In genomic region chr19:9143639-9144125, GRCm38 (mm10) we compare ENCODE assay signal across 14 mouse cellular contexts. TPM values are rescaled to one million over a fixed set of nuclear protein-coding genes. Genes with fewer than 3 reads are reported as not detected.
DNase-seq lines count a peak whose midpoint lies in the region; ATAC-seq and TF ChIP-seq lines count a peak whose summit lies in the region.
"Had no signal": no experiment of that assay in that cellular context is flagged by ENCODE, and none has a peak within 500 bp of the region (broad histone marks: within the 10 kb centered on the region; RNA-seq: fewer than 3 reads in every experiment).

No protein-coding gene starts in this region.

- intact Hi-C loops in gastrocnemius, postnatal 14 days (cut with DNase I; ENCODE audit: low total_unique reads), result no loop called here

- no peak overlapping the region for H3K27ac ChIP-seq in midbrain, embryonic 11.5 days (ENCODE audit: low read depth, low read length)
- H3K27ac ChIP-seq in midbrain, embryonic 10.5 days (replicated peaks), result no peak overlapping the region
- peak overlapping the region; percentile 33; the same call in 1 of the 2 replicates for H3K27ac ChIP-seq in forebrain, embryonic 14.5 days (ENCODE audit: low read depth, low read length)
- H3K27ac ChIP-seq in limb, embryonic 15.5 days, result peak overlapping the region; percentile 67
- no peak overlapping the region for H3K27ac ChIP-seq in lung, postnatal 0 days (ENCODE audit: low read length)

- ATAC-seq in midbrain, embryonic 11.5 days (ENCODE audit: low FRiP score), result peak; percentile 52; the same call in 1 of the 2 replicates
- ATAC-seq in forebrain, embryonic 14.5 days, result peak; percentile 89
- ATAC-seq in limb, embryonic 15.5 days (ENCODE audit: insufficient number of reproducible peaks, low FRiP score, low TSS enrichment, low read depth), result no peak
- no peak for ATAC-seq in lung, postnatal 0 days
- ATAC-seq: inflammation-experienced regulatory T-cells, adult 6 months had no signal

- H3K36me3 ChIP-seq in midbrain, embryonic 11.5 days (ENCODE audit: control insufficient read depth, insufficient read depth, low read length), result no peaks in the 10 kb centered on the region
- H3K36me3 ChIP-seq in midbrain, embryonic 10.5 days, result no peaks in the 10 kb centered on the region
- H3K36me3 ChIP-seq in forebrain, embryonic 14.5 days (ENCODE audit: control insufficient read depth, insufficient read depth, low read length), result no peaks in the 10 kb centered on the region
- no peaks in the 10 kb centered on the region for H3K36me3 ChIP-seq in limb, embryonic 15.5 days
- no peaks in the 10 kb centered on the region for H3K36me3 ChIP-seq in lung, postnatal 0 days (ENCODE audit: insufficient read depth, low read length)

- no peak for TF ChIP-seq EP300 in lung, postnatal 0 days (IDR thresholded peaks at IDR 0.05)

- DNase-seq in midbrain, embryonic 11.5 days (ENCODE audit: low spot score, missing footprints), result no peak
- DNase-seq in midbrain, embryonic 10.5 days (ENCODE audit: low spot score), result no peak
- peak; percentile 64 for DNase-seq in forebrain, embryonic 14.5 days (ENCODE audit: low spot score)
- no peak for DNase-seq in gastrocnemius, postnatal 14 days
- DNase-seq in lung, postnatal 0 days (ENCODE audit: low spot score), result no peak
- DNase-seq in gastrocnemius, postnatal 25 days, result no peak
- DNase-seq: liver; thymus, postnatal 25 days had no signal

- no peak for TF ChIP-seq CTCF in lung, postnatal 0 days (IDR thresholded peaks at IDR 0.05)

- no peak overlapping the region for H3K4me2 ChIP-seq in midbrain, embryonic 11.5 days
- H3K4me2 ChIP-seq in forebrain, embryonic 14.5 days (ENCODE audit: low read length), result no peak overlapping the region
- no peak overlapping the region for H3K4me2 ChIP-seq in limb, embryonic 15.5 days
- H3K4me2 ChIP-seq in lung, postnatal 0 days (replicated peaks; ENCODE audit: low read depth, low read length), result no peak overlapping the region
- H3K4me2 ChIP-seq: heart, embryonic 11.5 days had no signal

- no peaks in the 10 kb centered on the region for H3K9me3 ChIP-seq in midbrain, embryonic 11.5 days (ENCODE audit: control insufficient read depth, low read length)
- H3K9me3 ChIP-seq in midbrain, embryonic 10.5 days (replicated peaks), result no peaks in the 10 kb centered on the region
- H3K9me3 ChIP-seq in forebrain, embryonic 14.5 days (replicated peaks; ENCODE audit: control insufficient read depth, low read length), result no peaks in the 10 kb centered on the region
- no peaks in the 10 kb centered on the region for H3K9me3 ChIP-seq in limb, embryonic 15.5 days
- no peaks in the 10 kb centered on the region for H3K9me3 ChIP-seq in lung, postnatal 0 days (ENCODE audit: low read length)

- no peaks in the 10 kb centered on the region for H3K4me1 ChIP-seq in midbrain, embryonic 11.5 days (ENCODE audit: control insufficient read depth, insufficient read depth, low read length)
- no peaks in the 10 kb centered on the region for H3K4me1 ChIP-seq in midbrain, embryonic 10.5 days
- no peaks in the 10 kb centered on the region for H3K4me1 ChIP-seq in forebrain, embryonic 14.5 days (ENCODE audit: control insufficient read depth, insufficient read depth, low read length)
- no peaks in the 10 kb centered on the region for H3K4me1 ChIP-seq in limb, embryonic 15.5 days
- no peaks in the 10 kb centered on the region for H3K4me1 ChIP-seq in lung, postnatal 0 days (ENCODE audit: insufficient read depth, low read depth, low read length)

- H3K4me3 ChIP-seq in midbrain, embryonic 11.5 days (ENCODE audit: low read depth, low read length), result no peak overlapping the region
- H3K4me3 ChIP-seq in midbrain, embryonic 10.5 days, result no peak overlapping the region
- no peak overlapping the region for H3K4me3 ChIP-seq in forebrain, embryonic 14.5 days (ENCODE audit: low read depth, low read length)
- H3K4me3 ChIP-seq in limb, embryonic 15.5 days, result no peak overlapping the region
- H3K4me3 ChIP-seq in lung, postnatal 0 days (ENCODE audit: low read depth, low read length), result no peak overlapping the region

- no peaks in the 10 kb centered on the region for H3K27me3 ChIP-seq in midbrain, embryonic 11.5 days (ENCODE audit: control insufficient read depth, insufficient read depth, low read length)
- H3K27me3 ChIP-seq in midbrain, embryonic 10.5 days (ENCODE audit: low read depth, poor library complexity, severe bottlenecking), result no peaks in the 10 kb centered on the region
- H3K27me3 ChIP-seq in forebrain, embryonic 14.5 days (replicated peaks; ENCODE audit: control insufficient read depth, insufficient read depth, low read length), result no peaks in the 10 kb centered on the region
- no peaks in the 10 kb centered on the region for H3K27me3 ChIP-seq in limb, embryonic 15.5 days
- no peaks in the 10 kb centered on the region for H3K27me3 ChIP-seq in lung, postnatal 0 days (replicated peaks; ENCODE audit: insufficient read depth, low read length)

- no peak overlapping the region for H3K9ac ChIP-seq in midbrain, embryonic 11.5 days (ENCODE audit: low read length)
- no peak overlapping the region for H3K9ac ChIP-seq in forebrain, embryonic 14.5 days (ENCODE audit: low read length)
- H3K9ac ChIP-seq in limb, embryonic 15.5 days, result no peak overlapping the region
- no peak overlapping the region for H3K9ac ChIP-seq in lung, postnatal 0 days (replicated peaks; ENCODE audit: low read depth)

RNA-seq across cellular contexts. Expression of gene Asrgl1, which starts 8.2 kb away (rescaled TPM):
- 13.5 and 14.2 TPM in 2 replicates for polyA plus RNA-seq in midbrain, embryonic 11.5 days (2014; fragmentation: Nextera tagmentation; extraction: Ambion mirVana)
- 14.8 and 16.8 TPM in 2 replicates for polyA plus RNA-seq in midbrain, embryonic 10.5 days (2016; fragmentation: Nextera tagmentation; extraction: Ambion mirVana)
- polyA plus RNA-seq in forebrain, embryonic 14.5 days (2014; fragmentation: Nextera tagmentation; extraction: Ambion mirVana), result 24.4 and 38.6 TPM in 2 replicates
- 11.5 and 14.1 TPM in 2 replicates for polyA plus RNA-seq in limb, embryonic 15.5 days (2015; fragmentation: Nextera tagmentation; extraction: Ambion mirVana)
- 10 to 100 TPM; 15.6 to 18.5 TPM for total RNA-seq in gastrocnemius, postnatal 14 days (2021)
- polyA plus RNA-seq in lung, postnatal 0 days (2015; fragmentation: Nextera tagmentation; extraction: Ambion mirVana), result 5.9 and 7.9 TPM in 2 replicates
- total RNA-seq in gastrocnemius, postnatal 25 days (2021), result 10 to 100 TPM; 25.1 to 26.0 TPM

RNA-seq across cellular contexts. Expression of gene Scgb1a1, which starts 55.9 kb away (rescaled TPM):
- not detected in 2 replicates for polyA plus RNA-seq in midbrain, embryonic 11.5 days (2014; fragmentation: Nextera tagmentation; extraction: Ambion mirVana)
- not detected in 2 replicates for polyA plus RNA-seq in midbrain, embryonic 10.5 days (2016; fragmentation: Nextera tagmentation; extraction: Ambion mirVana)
- polyA plus RNA-seq in forebrain, embryonic 14.5 days (2014; fragmentation: Nextera tagmentation; extraction: Ambion mirVana), result not detected in 2 replicates
- 0.98 and 1.2 TPM in 2 replicates for polyA plus RNA-seq in limb, embryonic 15.5 days (2015; fragmentation: Nextera tagmentation; extraction: Ambion mirVana)
- not detected for total RNA-seq in gastrocnemius, postnatal 14 days (2021)
- polyA plus RNA-seq in lung, postnatal 0 days (2015; fragmentation: Nextera tagmentation; extraction: Ambion mirVana), result 26,192 and 26,425 TPM in 2 replicates
- total RNA-seq in gastrocnemius, postnatal 25 days (2021), result not detected
- total RNA-seq: common myeloid progenitor, adult 5-6 weeks; layer of hippocampus, adult 18-20 months; monocyte, adult 5-6 weeks had no signal
- polyA plus RNA-seq: heart, embryonic 11.5 days; inflammation-experienced regulatory T-cells, adult 6 months had no signal

Comparison
In these comparisons a context has a peak if more than half of its experiments do, and no peak if none do; other contexts are left out.
1. ATAC-seq: peak in midbrain, embryonic 11.5 days (single experiment) and forebrain, embryonic 14.5 days (single experiment); none in limb, embryonic 15.5 days (single experiment) and lung, postnatal 0 days (single experiment).
2. H3K27ac ChIP-seq: peak in forebrain, embryonic 14.5 days (single experiment) and limb, embryonic 15.5 days (single experiment); none in midbrain, embryonic 11.5 days (single experiment), midbrain, embryonic 10.5 days (single experiment) and lung, postnatal 0 days (single experiment).
3. RNA of gene Scgb1a1, which starts 55.9 kb away (polyA plus RNA-seq): 26,192 to 26,425 TPM in lung, postnatal 0 days; 0.98 to 1.2 TPM in limb, embryonic 15.5 days, not detected in midbrain, embryonic 11.5 days, not detected in midbrain, embryonic 10.5 days and not detected in forebrain, embryonic 14.5 days; every median in the first group is over 1,000 times any median in the second.